Mouse (Mus musculus): ENCODE results near the gene Med25.

- no peak for TF ChIP-seq CTCF (IDR thresholded peaks at IDR 0.05; ENCODE audit: extremely low read depth, insufficient read length, insufficient replicate concordance, low read depth, low read length)
- TF ChIP-seq POLR2A (IDR thresholded peaks at IDR 0.05; ENCODE audit: low read depth, low read length), result no peak
Observed at GRCm38 (mm10) chr7:44868465-44868864, 24.0 kb downstream of the Med25 start.

Data from small intestine, adult 2 months (tissue).